8 mouse cellular contexts compared by ENCODE assay signal in genomic region chr7:35740489-35741230, GRCm38 (mm10). TPM values are rescaled to one million over a fixed set of nuclear protein-coding genes. Genes with fewer than 3 reads are reported as not detected.
DNase-seq lines count a peak whose midpoint lies in the region; ATAC-seq and TF ChIP-seq lines count a peak whose summit lies in the region.

No protein-coding gene starts in this region.

- no peak overlapping the region for H3K27ac ChIP-seq in intestine, postnatal 0 days (ENCODE audit: low read depth, low read length)
- no peak overlapping the region for H3K27ac ChIP-seq in intestine, embryonic 15.5 days

- no peak overlapping the region for H3K4me2 ChIP-seq in intestine, postnatal 0 days (replicated peaks; ENCODE audit: low read depth)
- H3K4me2 ChIP-seq in intestine, embryonic 15.5 days (replicated peaks) = no peak overlapping the region

- TF ChIP-seq CTCF in intestine, postnatal 0 days (IDR thresholded peaks at IDR 0.05; ENCODE audit: low read depth) = peak; percentile 72
- peak; percentile 12 for TF ChIP-seq CTCF in C2C12 (IDR thresholded peaks at IDR 0.05; ENCODE audit: control insufficient read depth, insufficient read depth, insufficient read length)

- no peaks in the 10 kb centered on the region for H3K4me1 ChIP-seq in intestine, postnatal 0 days (replicated peaks; ENCODE audit: control insufficient read depth, insufficient read depth, low read length)
- no peaks in the 10 kb centered on the region for H3K4me1 ChIP-seq in intestine, embryonic 15.5 days (replicated peaks)

- no peak for ATAC-seq in intestine, postnatal 0 days
- ATAC-seq in intestine, embryonic 15.5 days = no peak

- no peaks in the 10 kb centered on the region for H3K27me3 ChIP-seq in intestine, postnatal 0 days (replicated peaks; ENCODE audit: control insufficient read depth, insufficient read depth, low read length)
- no peaks in the 10 kb centered on the region for H3K27me3 ChIP-seq in intestine, embryonic 15.5 days (replicated peaks)
- H3K27me3 ChIP-seq in C2C12 (ENCODE audit: control insufficient read depth, insufficient read depth, insufficient read length) = no peaks in the 10 kb centered on the region

- H3K9me3 ChIP-seq in intestine, postnatal 0 days (ENCODE audit: control insufficient read depth) = no peaks in the 10 kb centered on the region
- H3K9me3 ChIP-seq in intestine, embryonic 15.5 days = no peaks in the 10 kb centered on the region

- WGBS in intestine, postnatal 0 days = 41% methylated on average over 5 of the region's 5 CpGs
- WGBS in intestine, embryonic 15.5 days = 72% methylated on average over 5 of the region's 5 CpGs

- no peaks in the 10 kb centered on the region for H3K79me3 ChIP-seq in C2C12 (ENCODE audit: low read depth)

- H3K36me3 ChIP-seq in intestine, postnatal 0 days (ENCODE audit: control insufficient read depth, insufficient read depth) = 0 out of 2 replicates have a peak, but pooled peaks cover 6% of the 10 kb centered on the region
- H3K36me3 ChIP-seq in intestine, embryonic 15.5 days = 0 out of 2 replicates have a peak, but pooled peaks cover 2% of the 10 kb centered on the region
- peaks cover 10% of the 10 kb centered on the region for H3K36me3 ChIP-seq in C2C12 (ENCODE audit: control insufficient read depth, insufficient read depth)

- no peak overlapping the region for H3ac ChIP-seq in C2C12 (ENCODE audit: control insufficient read depth, insufficient read length, low read depth)

- peak; percentile 41 for DNase-seq in Muller cell, postnatal 12 days (ENCODE audit: inconsistent ontology term)
- peak; percentile 24 for DNase-seq in embryo, embryonic 9.5 days (ENCODE audit: extremely low spot score)
- DNase-seq in kidney, postnatal 4 days = peak; percentile 80
- peak; percentile 22 to 46 for DNase-seq in natural killer cell, adult 2 months (ENCODE audit: low spot score in 2 of 2)
- DNase-seq in cerebellum, adult 9-10 months = no peak

- no peaks in the 10 kb centered on the region for H3K79me2 ChIP-seq in C2C12 (ENCODE audit: control insufficient read depth, insufficient read depth)

- H3K9ac ChIP-seq in intestine, postnatal 0 days (ENCODE audit: low read depth, low read length) = no peak overlapping the region
- H3K9ac ChIP-seq in intestine, embryonic 15.5 days = no peak overlapping the region

- no peak overlapping the region for H3K4me3 ChIP-seq in intestine, postnatal 0 days (ENCODE audit: low read depth, low read length)
- H3K4me3 ChIP-seq in intestine, embryonic 15.5 days (replicated peaks) = no peak overlapping the region
- no peak overlapping the region for H3K4me3 ChIP-seq in C2C12 (ENCODE audit: insufficient read depth, poor library complexity, severe bottlenecking)

TF ChIP-seq in C2C12, 6 proteins besides CTCF, POLR2A, EP300 and RAD21:
- TF ChIP-seq MYOG (IDR thresholded peaks at IDR 0.05; ENCODE audit: control insufficient read depth, extremely low read depth, insufficient read length) = no peak
- TF ChIP-seq MYOD1 (IDR thresholded peaks at IDR 0.05; ENCODE audit: control insufficient read depth, insufficient read length, low read depth) = no peak
- no peak for TF ChIP-seq CEBPB (IDR thresholded peaks at IDR 0.05; ENCODE audit: low read depth)
- no peak for TF ChIP-seq USF1 (IDR thresholded peaks at IDR 0.05; ENCODE audit: low read depth)
- TF ChIP-seq MAX (IDR thresholded peaks at IDR 0.05) = no peak
- no peak for TF ChIP-seq FOSL1 (IDR thresholded peaks at IDR 0.05; ENCODE audit: insufficient read depth, low read length, poor library complexity, severe bottlenecking)

RNA-seq across cellular contexts. Expression of gene Dpy19l3, which starts 13.6 kb away (rescaled TPM):
- polyA plus RNA-seq in intestine, postnatal 0 days (2015; fragmentation: Nextera tagmentation; extraction: Ambion mirVana) = 4.7 and 7.2 TPM in 2 replicates
- polyA plus RNA-seq in intestine, embryonic 15.5 days (2015; fragmentation: Nextera tagmentation; extraction: Ambion mirVana) = 15.6 and 17.5 TPM in 2 replicates
- 8.2 TPM for polyA plus RNA-seq in C2C12 (2012; fragmentation: generic; extraction: Trizol)
